Mouse (Mus musculus) liver, adult (tissue): ENCODE data around the gene Fam186a.

Source experiments
- GATA4 ChIP-seq: IDR thresholded peaks from 2 replicates; pipeline ENCODE4 v1.6.1; 2014; ENCODE audit warnings: mild to moderate bottlenecking, low read length; ENCODE audit not compliant: insufficient replicate concordance

The Fam186a gene

GRCm38 (mm10) chr15:99955324-99955723 is 11.5 kb downstream of the Fam186a start:
- no peak for TF ChIP-seq GATA4

GRCm38 (mm10) chr15:99940970-99941630 is 25.8 kb downstream of the Fam186a start:
- no peak for TF ChIP-seq GATA4

- no peak for TF ChIP-seq GATA4
These were observed 26.4 kb downstream of the Fam186a start for GRCm38 (mm10) chr15:99940426-99940825.

- TF ChIP-seq GATA4, result no peak
These were observed 29.0 kb downstream of the Fam186a start for GRCm38 (mm10) chr15:99937841-99938240.

GRCm38 (mm10) chr15:99936659-99937058 is 30.2 kb downstream of the Fam186a start:
- no peak for TF ChIP-seq GATA4

GRCm38 (mm10) chr15:99934501-99934900 is 32.4 kb downstream of the Fam186a start:
- TF ChIP-seq GATA4, result no peak

GRCm38 (mm10) chr15:99931231-99931630 is 35.6 kb downstream of the Fam186a start:
- no peak for TF ChIP-seq GATA4

GRCm38 (mm10) chr15:99919601-99920158 is 47.2 kb downstream of the Fam186a start:
- no peak for TF ChIP-seq GATA4

- no peak for TF ChIP-seq GATA4
These were observed 49.6 kb downstream of the Fam186a start for GRCm38 (mm10) chr15:99917264-99917663.

- TF ChIP-seq GATA4, result no peak
These were observed 52.2 kb downstream of the Fam186a start for GRCm38 (mm10) chr15:99914613-99915012.

GRCm38 (mm10) chr15:99911785-99912184 is 55.1 kb downstream of the Fam186a start:
- no peak for TF ChIP-seq GATA4

GRCm38 (mm10) chr15:99907514-99907913 is 59.3 kb downstream of the Fam186a start:
- no peak for TF ChIP-seq GATA4

- no peak for TF ChIP-seq GATA4
These were observed 59.8 kb downstream of the Fam186a start for GRCm38 (mm10) chr15:99907041-99907440.

- no peak; the same call in 1 of the 2 replicates for TF ChIP-seq GATA4
These were observed 62.0 kb downstream of the Fam186a start for GRCm38 (mm10) chr15:99904841-99905240.

- peak; percentile 75; the same call in 1 of the 2 replicates for TF ChIP-seq GATA4
These were observed 62.5 kb downstream of the Fam186a start for GRCm38 (mm10) chr15:99904333-99904732.

GRCm38 (mm10) chr15:99903227-99903626 is 63.6 kb downstream of the Fam186a start:
- TF ChIP-seq GATA4, result no peak

GRCm38 (mm10) chr15:99902786-99903185 is 64.1 kb downstream of the Fam186a start:
- no peak for TF ChIP-seq GATA4

GRCm38 (mm10) chr15:99896621-99897020 is 70.2 kb downstream of the Fam186a start:
- no peak for TF ChIP-seq GATA4

- TF ChIP-seq GATA4, result no peak
These were observed 75.5 kb downstream of the Fam186a start for GRCm38 (mm10) chr15:99891355-99891754.
